Mouse (Mus musculus) cortical plate, adult 2 months (tissue): ENCODE data around the gene Mt4. TPM values are rescaled to one million over a fixed set of nuclear protein-coding genes. Genes with fewer than 3 reads are reported as not detected.

Source experiments
- H3K27ac ChIP-seq: fragments of 200-500 bp; 2 replicates; pipeline ENCODE4 v1.5.1; 2012; ENCODE audit warnings: low read length, control low read depth, inconsistent platforms; ENCODE audit not compliant: insufficient read depth
- H3K4me1 ChIP-seq: fragments of 200-500 bp; 2 replicates; pipeline ENCODE4 v1.6.1; 2011; ENCODE audit warnings: low read length; ENCODE audit not compliant: control insufficient read depth, insufficient read depth
- H3K4me3 ChIP-seq: fragments of 200-500 bp; 2 replicates; pipeline ENCODE4 v1.5.1; 2011; ENCODE audit warnings: mild to moderate bottlenecking, low read length, control low read depth; ENCODE audit not compliant: insufficient read depth
- CTCF ChIP-seq: fragments of 200-500 bp; IDR thresholded peaks from 2 replicates; pipeline ENCODE4 v1.5.1; 2011; ENCODE audit warnings: mild to moderate bottlenecking, control low read depth, low read length; ENCODE audit not compliant: insufficient read depth; ENCODE audit errors: extremely low read depth
- POLR2A ChIP-seq: fragments of 200-500 bp; IDR thresholded peaks from 2 replicates; pipeline ENCODE4 v1.6.1; 2011; ENCODE audit warnings: mild to moderate bottlenecking, low read length, control low read depth; ENCODE audit not compliant: insufficient read depth; ENCODE audit errors: extremely low read depth
- polyA plus RNA-seq: library from polyadenylated mRNA; depleted of rRNA; stranded (reverse); fragments of >200 nt; gene quantifications from 2 replicates; pipeline ENCODE4 v1.2.3, GENCODE M21; 2012

Mt4 gene
- polyA plus RNA-seq, 1 experiment: not detected

GRCm38 (mm10) chr8:94109835-94110234 is 27.2 kb upstream of the Mt4 start:
- Histone ChIP-seq H3K27ac (no peak overlapping the region), H3K4me1 (no peaks in the 10 kb centered on the region), H3K4me3 (no peak overlapping the region)
- TF ChIP-seq CTCF (no peak), POLR2A (no peak)

GRCm38 (mm10) chr8:94110526-94111177 is 26.3 kb upstream of the Mt4 start:
- no peak for TF ChIP-seq POLR2A
- TF ChIP-seq CTCF: no peak
- H3K4me1 ChIP-seq: no peaks in the 10 kb centered on the region
- H3K4me3 ChIP-seq: no peak overlapping the region
- no peak overlapping the region for H3K27ac ChIP-seq

GRCm38 (mm10) chr8:94113435-94113834 is 23.6 kb upstream of the Mt4 start:
- Histone ChIP-seq H3K4me1 (no peaks in the 10 kb centered on the region), H3K27ac (no peak overlapping the region), H3K4me3 (no peak overlapping the region)
- TF ChIP-seq POLR2A (no peak), CTCF (no peak)

GRCm38 (mm10) chr8:94113972-94114371 is 23.0 kb upstream of the Mt4 start:
- Histone ChIP-seq H3K4me3 (no peak overlapping the region), H3K27ac (no peak overlapping the region), H3K4me1 (no peaks in the 10 kb centered on the region; the same call in 1 of the 2 replicates)
- no peak for TF ChIP-seq POLR2A
- TF ChIP-seq CTCF: no peak

- TF ChIP-seq CTCF (no peak), POLR2A (0 out of 2 replicates have a peak, but pooled peaks have one; percentile 11)
- Histone ChIP-seq H3K4me3 (no peak overlapping the region), H3K4me1 (peaks cover 2% of the 10 kb centered on the region; the same call in 1 of the 2 replicates), H3K27ac (peak overlapping the region; percentile 51)
Observed at GRCm38 (mm10) chr8:94118776-94119430, 18.1 kb upstream of the Mt4 start.

GRCm38 (mm10) chr8:94121625-94122024 is 15.4 kb upstream of the Mt4 start:
- peaks cover 2% of the 10 kb centered on the region; the same call in 1 of the 2 replicates for H3K4me1 ChIP-seq
- no peak for TF ChIP-seq POLR2A
- no peak for TF ChIP-seq CTCF
- H3K4me3 ChIP-seq: no peak overlapping the region
- H3K27ac ChIP-seq: no peak overlapping the region; the same call in 1 of the 2 replicates

GRCm38 (mm10) chr8:94122711-94123468 is 14.1 kb upstream of the Mt4 start:
- Histone ChIP-seq H3K4me3 (no peak overlapping the region), H3K27ac (peak overlapping the region; percentile 16; the same call in 1 of the 2 replicates), H3K4me1 (peaks cover 2% of the 10 kb centered on the region; the same call in 1 of the 2 replicates)
- TF ChIP-seq POLR2A (no peak), CTCF (no peak)

GRCm38 (mm10) chr8:94127711-94128110 is 9.3 kb upstream of the Mt4 start:
- TF ChIP-seq CTCF: no peak
- TF ChIP-seq POLR2A: no peak
- Histone ChIP-seq H3K27ac (no peak overlapping the region), H3K4me1 (peaks cover 3% of the 10 kb centered on the region; the same call in 1 of the 2 replicates), H3K4me3 (no peak overlapping the region)

GRCm38 (mm10) chr8:94129133-94129789 is 7.7 kb upstream of the Mt4 start:
- Histone ChIP-seq H3K27ac (no peak overlapping the region), H3K4me3 (no peak overlapping the region), H3K4me1 (peaks cover 3% of the 10 kb centered on the region; the same call in 1 of the 2 replicates)
- TF ChIP-seq POLR2A (no peak), CTCF (no peak)
